Mouse (Mus musculus) liver, adult (tissue): ENCODE measurements around the gene Cdkn2aip.

Source experiments
- GATA4 ChIP-seq: IDR thresholded peaks from 2 replicates; pipeline ENCODE4 v1.6.1; 2014; ENCODE audit warnings: mild to moderate bottlenecking, low read length; ENCODE audit not compliant: insufficient replicate concordance

Cdkn2aip gene

DNA sequence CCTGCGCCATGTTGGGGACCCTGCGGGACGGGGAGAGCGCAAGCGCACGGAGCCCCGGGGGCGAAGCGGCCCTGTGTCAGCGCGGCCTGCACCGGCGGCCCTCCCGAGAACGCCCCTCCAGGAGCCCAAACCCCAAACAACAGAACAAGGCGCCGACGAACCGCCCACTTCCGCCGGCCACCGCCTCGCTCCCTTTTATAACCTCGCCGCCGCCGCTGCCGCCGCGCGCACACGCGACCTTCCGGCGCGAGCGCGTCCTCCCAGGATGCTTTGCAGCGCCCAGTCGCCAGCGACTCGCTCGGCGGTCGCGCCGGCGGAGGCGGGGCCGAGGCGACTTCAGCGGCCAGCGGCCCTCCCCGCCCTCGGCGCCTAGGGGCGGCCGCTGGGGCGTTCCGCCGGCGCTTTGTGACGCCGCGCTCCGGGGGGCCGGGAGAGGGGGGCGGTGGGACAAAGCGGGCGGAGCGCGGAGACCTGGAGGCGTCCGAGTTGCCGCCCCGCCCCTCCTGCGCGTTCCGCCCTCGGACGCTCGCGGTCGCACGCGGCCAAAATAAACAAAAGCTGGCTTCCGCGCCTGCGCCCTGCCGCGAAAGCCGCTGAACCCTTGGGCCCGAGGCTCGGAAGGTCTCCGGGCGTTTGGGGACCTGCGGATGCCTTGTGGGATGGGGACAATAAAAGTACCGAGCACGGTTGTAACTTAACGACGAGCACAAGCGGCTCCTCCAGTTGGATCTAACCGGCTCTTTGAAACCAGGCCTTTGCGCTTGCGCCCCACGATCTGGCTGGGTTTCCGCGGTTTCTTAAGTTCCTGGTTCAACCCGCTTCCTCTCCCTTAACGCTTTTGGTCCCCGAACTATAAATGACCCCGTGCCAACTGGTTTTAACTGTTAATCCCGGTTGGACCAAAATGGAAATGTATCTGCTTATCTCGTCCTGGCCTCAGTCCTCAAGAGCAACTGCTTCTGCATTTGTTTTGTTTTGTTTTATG is at the start of gene Cdkn2aip:
Gene Cdkn2aip (minus strand): TSS at position 172 of the 985 bp plus-strand sequence.
- no peak for TF ChIP-seq GATA4

DNA sequence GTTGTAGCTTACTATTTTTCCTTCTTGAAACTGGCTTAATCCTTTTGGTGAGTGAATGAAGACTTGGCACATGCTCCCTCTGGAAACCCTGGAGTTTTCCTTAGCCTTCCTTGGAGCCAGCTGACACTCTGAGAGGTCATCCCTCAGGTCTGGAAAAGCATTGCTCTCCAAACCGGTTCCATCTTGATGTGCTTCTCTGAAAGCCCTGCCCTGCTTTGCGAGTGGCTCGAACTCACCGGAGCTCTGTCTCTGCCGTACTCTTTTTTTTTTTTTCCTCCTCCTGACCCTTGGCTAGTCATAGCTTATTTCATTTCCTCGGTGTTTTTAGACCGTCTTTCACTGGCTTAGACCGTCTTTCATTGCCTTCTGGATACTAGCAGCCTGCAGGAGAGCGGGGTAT is 49.5 kb upstream of the Cdkn2aip start:
- TF ChIP-seq GATA4: no peak

DNA sequence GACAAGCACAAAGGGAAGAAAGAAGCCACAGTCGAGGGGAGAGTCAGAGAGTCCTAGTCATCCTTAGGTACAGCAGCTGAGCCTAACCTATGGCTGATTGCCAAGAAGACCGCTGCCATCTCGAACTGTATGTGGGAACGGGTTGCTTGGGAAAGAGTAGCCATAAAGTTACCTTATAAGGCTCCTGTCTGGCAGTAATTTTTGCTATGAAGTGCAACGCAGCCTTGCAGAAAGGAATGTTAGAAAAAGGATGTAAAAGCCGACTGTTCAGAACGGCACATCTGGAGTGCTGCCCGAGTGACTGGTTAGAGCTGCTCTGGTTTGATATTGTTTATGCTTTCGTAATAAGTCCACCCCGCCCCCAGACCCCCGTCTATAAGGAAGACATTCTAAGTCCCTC is 47.0 kb upstream of the Cdkn2aip start:
- no peak for TF ChIP-seq GATA4

DNA sequence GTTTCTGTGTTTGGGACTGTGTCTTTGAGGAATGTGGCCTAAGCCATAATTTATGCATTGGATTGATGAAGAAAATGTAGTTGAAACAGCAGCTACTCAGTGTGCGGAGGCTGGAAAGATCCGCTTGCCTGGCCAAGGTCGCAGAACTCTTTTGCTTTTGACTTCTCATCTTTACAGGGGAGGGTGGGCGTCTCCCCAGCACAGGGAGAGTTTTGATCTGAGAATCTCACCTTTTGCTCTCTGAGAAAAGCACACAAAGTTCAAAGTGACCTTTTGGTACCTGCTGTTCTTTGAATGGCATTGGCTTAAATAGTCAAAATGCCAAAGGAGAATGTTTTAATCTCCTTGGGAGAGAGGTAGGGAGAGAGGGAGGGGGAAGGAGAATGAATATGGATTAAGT is 46.5 kb upstream of the Cdkn2aip start:
- TF ChIP-seq GATA4: no peak

DNA sequence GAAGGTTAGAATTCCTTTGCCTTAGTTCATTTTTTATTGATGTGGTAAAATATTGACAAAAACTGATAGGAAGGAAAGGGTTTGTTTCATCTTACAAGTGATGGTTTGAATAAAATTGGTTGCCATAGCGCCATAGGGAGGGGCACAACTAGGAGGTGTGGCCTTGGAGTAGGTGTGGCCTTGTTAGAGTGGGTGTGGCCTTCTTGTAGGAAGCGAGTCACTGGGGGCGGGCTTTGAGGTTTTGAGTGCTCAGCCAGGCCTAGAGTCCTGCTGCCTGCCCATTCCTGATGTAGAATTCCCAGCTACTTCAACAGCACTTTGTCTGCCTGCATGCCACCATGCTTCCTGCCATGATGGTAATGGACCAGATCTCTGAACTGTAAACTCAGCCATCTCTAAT is 39.4 kb upstream of the Cdkn2aip start:
- TF ChIP-seq GATA4: no peak

GRCm38 (mm10) chr8:47750096-47750495 is 36.4 kb upstream of the Cdkn2aip start:
- no peak for TF ChIP-seq GATA4

- no peak for TF ChIP-seq GATA4
These were observed 35.8 kb upstream of the Cdkn2aip start for GRCm38 (mm10) chr8:47749491-47749890.

GRCm38 (mm10) chr8:47746304-47746703 is 32.6 kb upstream of the Cdkn2aip start:
- TF ChIP-seq GATA4: no peak

GRCm38 (mm10) chr8:47745848-47746247 is 32.1 kb upstream of the Cdkn2aip start:
- no peak for TF ChIP-seq GATA4

GRCm38 (mm10) chr8:47744803-47745202 is 31.1 kb upstream of the Cdkn2aip start:
- no peak for TF ChIP-seq GATA4

DNA sequence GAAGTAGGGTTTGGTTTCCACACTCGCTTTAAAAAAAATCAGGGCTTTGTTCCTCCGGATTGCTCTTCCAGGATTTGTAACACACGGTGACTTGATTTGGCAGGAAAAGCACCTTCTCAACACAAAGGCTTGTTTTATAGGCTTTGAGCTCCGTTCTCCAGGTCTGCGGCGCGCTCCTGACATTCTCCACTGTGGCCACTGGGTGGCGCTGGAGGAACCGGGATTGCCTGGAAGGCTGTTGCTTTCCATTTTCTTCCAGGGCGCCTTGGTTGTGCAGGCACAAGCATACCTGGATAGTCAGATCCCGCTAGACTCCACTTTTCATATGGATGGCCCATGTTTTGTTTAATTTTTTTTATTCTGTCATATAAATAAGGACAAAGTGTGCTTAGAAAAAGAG is 29.7 kb upstream of the Cdkn2aip start:
- TF ChIP-seq GATA4: no peak

- TF ChIP-seq GATA4: no peak
These were observed 29.3 kb upstream of the Cdkn2aip start for GRCm38 (mm10) chr8:47742992-47743391.

- no peak for TF ChIP-seq GATA4
These were observed 28.6 kb upstream of the Cdkn2aip start for GRCm38 (mm10) chr8:47742372-47742771.

- no peak for TF ChIP-seq GATA4
These were observed 23.4 kb upstream of the Cdkn2aip start for GRCm38 (mm10) chr8:47737120-47737519.

GRCm38 (mm10) chr8:47729324-47729723 is 15.6 kb upstream of the Cdkn2aip start:
- TF ChIP-seq GATA4: no peak

DNA sequence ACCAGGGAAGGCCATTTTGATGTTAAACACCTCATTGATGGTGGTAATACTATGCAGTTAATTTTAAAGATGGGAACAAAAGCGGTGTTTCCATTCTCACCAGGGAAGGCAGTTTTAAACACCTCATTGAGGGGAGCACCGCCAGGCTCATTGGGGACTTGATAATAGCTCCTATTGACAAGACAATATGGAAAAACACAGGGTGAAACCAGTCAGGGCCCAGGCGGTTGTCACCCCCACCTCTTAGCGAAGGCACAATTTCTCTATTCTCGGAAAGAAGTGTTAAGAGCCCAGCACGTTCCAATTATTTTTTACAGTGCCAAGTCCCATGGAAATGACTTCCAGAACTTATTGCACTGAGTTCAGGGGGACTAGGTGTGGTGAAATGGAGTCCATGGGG is 13.2 kb upstream of the Cdkn2aip start:
- TF ChIP-seq GATA4: no peak

- TF ChIP-seq GATA4: no peak
These were observed 7.9 kb upstream of the Cdkn2aip start for GRCm38 (mm10) chr8:47721609-47722008.
